29 mouse cellular contexts compared by ENCODE assay signal in the genomic region with DNA sequence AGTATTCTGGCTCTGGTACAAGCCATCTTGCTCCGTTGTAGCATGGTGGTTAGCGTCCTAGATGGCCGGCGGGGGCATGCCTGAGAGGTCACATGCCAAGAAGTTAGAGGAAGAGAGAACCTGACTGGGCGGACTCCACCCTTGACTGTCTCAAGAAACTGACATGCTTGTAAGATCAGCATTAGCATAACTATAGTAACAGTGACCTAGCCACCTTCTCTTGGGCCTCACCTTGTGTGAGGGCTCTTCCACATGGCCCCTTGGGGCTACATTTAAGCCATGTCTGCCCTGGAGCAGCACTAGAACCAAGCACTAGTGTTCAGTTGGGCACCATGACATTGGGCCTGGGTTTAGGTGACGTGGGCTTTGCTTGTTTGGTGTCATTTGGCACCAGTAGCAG.
A peak's percentile ranks its signal among the peaks of the same experiment; 100 is the strongest.
DNase-seq lines count a peak whose midpoint lies in the region; ATAC-seq and TF ChIP-seq lines count a peak whose summit lies in the region.
"Had no signal": no experiment of that assay in that cellular context is flagged by ENCODE, and none has a peak within 500 bp of the region (broad histone marks: within the 10 kb centered on the region; RNA-seq: fewer than 3 reads in every experiment).

No protein-coding gene starts in this region.

- dilution Hi-C loops in CH12.LX (cut with MboI; ENCODE audit: extremely low pct_ligation_motif_present, extremely low pct_unique_long_range_greater_than_20kb, low sequenced_read_pairs) = no loop called here

- H3K27ac ChIP-seq in CH12.LX (ENCODE audit: insufficient read depth, low read depth) (no peak overlapping the region), ES-E14 (ENCODE audit: insufficient read depth, low read depth, low read length, poor library complexity, severe bottlenecking) (peak overlapping the region; percentile 65)
- H3K27ac ChIP-seq in intestine, embryonic 15.5 days = 0 out of 2 replicates have a peak overlapping the region, but pooled peaks have one; percentile 66
- H3K27ac ChIP-seq in hindbrain, embryonic 10.5 days = no peak overlapping the region
- H3K27ac ChIP-seq: embryonic facial prominence, embryonic 10.5 days; forebrain, embryonic 12.5 days; heart, adult 2 months; heart, embryonic 10.5 days; heart, embryonic 13.5 days; hindbrain, embryonic 12.5 days; hindbrain, embryonic 15.5 days had no signal

- H3K27me3 ChIP-seq in CH12.LX (replicated peaks) (no peaks in the 10 kb centered on the region), E14TG2a.4 (ENCODE audit: insufficient read depth, low read length) (no peaks in the 10 kb centered on the region)
- H3K27me3 ChIP-seq in intestine, embryonic 15.5 days (replicated peaks) = no peaks in the 10 kb centered on the region
- no peaks in the 10 kb centered on the region for H3K27me3 ChIP-seq in hindbrain, embryonic 10.5 days (ENCODE audit: insufficient read depth, poor library complexity, severe bottlenecking)
- H3K27me3 ChIP-seq: embryonic facial prominence, embryonic 13.5 days; forebrain, embryonic 12.5 days; heart, embryonic 13.5 days; hindbrain, embryonic 12.5 days; hindbrain, embryonic 15.5 days had no signal

- H3K36me3 ChIP-seq in CH12.LX (replicated peaks in 1 of 2; ENCODE audit: control insufficient read depth in 1 of 2, insufficient read depth in 1 of 2, low read length in 1 of 2) (no peaks in the 10 kb centered on the region), E14TG2a.4 (ENCODE audit: insufficient read depth, low read length) (peaks cover 54% of the 10 kb centered on the region), ES-E14 (ENCODE audit: control insufficient read depth, insufficient read depth, low read length, poor library complexity, severe bottlenecking) (peaks cover 4% of the 10 kb centered on the region)
- peaks cover 7% of the 10 kb centered on the region; the same call in 1 of the 2 replicates for H3K36me3 ChIP-seq in intestine, embryonic 15.5 days
- peaks cover 64% of the 10 kb centered on the region for H3K36me3 ChIP-seq in hindbrain, embryonic 10.5 days
- H3K36me3 ChIP-seq: forebrain, embryonic 12.5 days; hindbrain, embryonic 12.5 days; hindbrain, embryonic 15.5 days had no signal

- H3K4me2 ChIP-seq in CH12.LX (ENCODE audit: insufficient read depth, low read depth, poor library complexity, severe bottlenecking) = no peak overlapping the region
- no peak overlapping the region for H3K4me2 ChIP-seq in intestine, embryonic 15.5 days (replicated peaks)
- H3K4me2 ChIP-seq: embryonic facial prominence, embryonic 13.5 days; forebrain, embryonic 12.5 days; heart, embryonic 13.5 days; hindbrain, embryonic 12.5 days; hindbrain, embryonic 15.5 days had no signal

- no peaks in the 10 kb centered on the region for H3K79me2 ChIP-seq in CH12.LX (replicated peaks; ENCODE audit: control insufficient read depth, extremely low read depth, insufficient read depth, poor library complexity, severe bottlenecking)

- no peak for TF ChIP-seq POLR2A in CH12.LX (IDR thresholded peaks at IDR 0.05; ENCODE audit: low read depth, low read length)

- 92% methylated on average over 6 of the region's 6 CpGs for WGBS in intestine, embryonic 15.5 days
- 92% methylated on average over 6 of the region's 6 CpGs for WGBS in hindbrain, embryonic 10.5 days

- peaks cover 26 to 52% of the 10 kb centered on the region in 2 experiments for H3K4me1 ChIP-seq in CH12.LX (ENCODE audit: control insufficient read depth in 1 of 2, insufficient read depth in 2 of 2)
- H3K4me1 ChIP-seq in E14TG2a.4 (replicated peaks; ENCODE audit: low read depth, low read length) = peaks cover 85% of the 10 kb centered on the region
- H3K4me1 ChIP-seq in ES-E14 (ENCODE audit: control insufficient read depth in 2 of 2, insufficient read depth in 2 of 2, low read length in 2 of 2, poor library complexity in 1 of 2) = peaks cover 29 to 38% of the 10 kb centered on the region in 2 experiments
- peaks cover 8% of the 10 kb centered on the region; the same call in 1 of the 2 replicates for H3K4me1 ChIP-seq in intestine, embryonic 15.5 days (replicated peaks)
- H3K4me1 ChIP-seq in hindbrain, embryonic 10.5 days (replicated peaks) = 0 out of 2 replicates have a peak, but pooled peaks cover 4% of the 10 kb centered on the region
- H3K4me1 ChIP-seq: forebrain, embryonic 12.5 days; heart, embryonic 10.5 days; hindbrain, embryonic 12.5 days had no signal

- in situ Hi-C loops in CH12.LX (cut with MboI; ENCODE audit: low pct_ligation_motif_present, low pct_unique_long_range_greater_than_20kb, low sequenced_read_pairs) = loop anchor here (5.0 kb wide), 1 partner anchor 282 kb away; no protein-coding TSS in a partner anchor
- in situ Hi-C loops in ES-E14 (cut with MboI; ENCODE audit: low sequenced_read_pairs in 2 of 2, unreplicated experiment in 2 of 2) = loop anchor here (25.0 kb wide), 2 partner anchors 287 to 1137 kb away; no protein-coding TSS in a partner anchor

- TF ChIP-seq CTCF in CH12.LX (conservative IDR thresholded peaks at IDR 0.05 in 1 of 2, IDR thresholded peaks at IDR 0.05 in 1 of 2; ENCODE audit: low read depth in 2 of 2, low read length in 2 of 2) (no peak), E14TG2a.4 (conservative IDR thresholded peaks at IDR 0.05; ENCODE audit: low read length) (no peak)

- no peak overlapping the region for H3K9ac ChIP-seq in CH12.LX (ENCODE audit: insufficient read depth, low read depth)
- H3K9ac ChIP-seq in ES-E14 (ENCODE audit: insufficient read depth, low read depth, low read length, poor library complexity, severe bottlenecking) = 0 out of 2 replicates have a peak overlapping the region, but pooled peaks have one; percentile 11
- no peak overlapping the region for H3K9ac ChIP-seq in intestine, embryonic 15.5 days
- H3K9ac ChIP-seq: embryonic facial prominence, embryonic 13.5 days; forebrain, embryonic 12.5 days; heart, embryonic 13.5 days; hindbrain, embryonic 12.5 days; hindbrain, embryonic 15.5 days had no signal

- no peak for TF ChIP-seq EP300 in CH12.LX (IDR thresholded peaks at IDR 0.05; ENCODE audit: low read length)

- no peak for TF ChIP-seq RAD21 in CH12.LX (IDR thresholded peaks at IDR 0.05; ENCODE audit: low read depth, low read length)

- no peak overlapping the region for H3K4me3 ChIP-seq in CH12.LX (replicated peaks in 1 of 3; ENCODE audit: low read depth in 2 of 3, low read length in 2 of 3, poor library complexity in 1 of 3)
- peak overlapping the region; percentile 55 for H3K4me3 ChIP-seq in E14TG2a.4 (replicated peaks; ENCODE audit: low read length)
- 0 out of 4 replicates have a peak overlapping the region, but pooled peaks of 1 of the 2 experiments have one; percentile 2 for H3K4me3 ChIP-seq in ES-E14 (ENCODE audit: insufficient read depth in 1 of 2, low read depth in 1 of 2, low read length in 2 of 2, poor library complexity in 1 of 2, severe bottlenecking in 1 of 2)
- H3K4me3 ChIP-seq in intestine, embryonic 15.5 days (replicated peaks) = no peak overlapping the region
- no peak overlapping the region for H3K4me3 ChIP-seq in hindbrain, embryonic 10.5 days
- H3K4me3 ChIP-seq: embryonic facial prominence, embryonic 10.5 days; embryonic facial prominence, embryonic 13.5 days; erythroblast, embryonic 14.5 days; forebrain, embryonic 12.5 days; heart, adult 2 months; heart, embryonic 10.5 days; heart, embryonic 13.5 days; hindbrain, embryonic 12.5 days; hindbrain, embryonic 15.5 days had no signal

- no peak for ATAC-seq in intestine, embryonic 15.5 days
- ATAC-seq: forebrain, embryonic 16.5 days had no signal

- no peak for DNase-seq in CH12.LX (ENCODE audit: extremely low read depth)
- DNase-seq in ES-E14 (ENCODE audit: low read depth, low spot score) = peak; percentile 61
- no peak for DNase-seq in urinary bladder, postnatal 10 days (ENCODE audit: low spot score)
- no peak for DNase-seq in B cell, adult 2 months
- no peak for DNase-seq in hindbrain, embryonic 10.5 days (ENCODE audit: low spot score)
- DNase-seq: adrenal gland, adult 2 months; adrenal gland, postnatal 14 days; cerebellum, adult 11-12 months; cerebellum, adult 8-10 months; cerebellum, postnatal 36 days; embryo, embryonic 11 days; gastrocnemius, postnatal 10 days; gastrocnemius, postnatal 36 days; heart, adult 2 months; heart, postnatal 14 days; heart, postnatal 4 days; kidney, adult 11 months; kidney, adult 8-10 months had no signal

- H3K9me3 ChIP-seq in CH12.LX (replicated peaks; ENCODE audit: low read length) (no peaks in the 10 kb centered on the region), E14TG2a.4 (ENCODE audit: low read length) (no peaks in the 10 kb centered on the region), ES-E14 (ENCODE audit: control insufficient read depth, insufficient read depth, low read depth, low read length) (no peaks in the 10 kb centered on the region)
- no peaks in the 10 kb centered on the region for H3K9me3 ChIP-seq in intestine, embryonic 15.5 days
- H3K9me3 ChIP-seq in hindbrain, embryonic 10.5 days = no peaks in the 10 kb centered on the region
- H3K9me3 ChIP-seq: embryonic facial prominence, embryonic 10.5 days; embryonic facial prominence, embryonic 13.5 days; forebrain, embryonic 12.5 days; heart, embryonic 10.5 days; heart, embryonic 13.5 days; hindbrain, embryonic 12.5 days; hindbrain, embryonic 15.5 days had no signal

TF ChIP-seq in CH12.LX, 34 proteins besides CTCF, POLR2A, EP300 and RAD21:
- no peak for TF ChIP-seq E2F4 (IDR thresholded peaks at IDR 0.05; ENCODE audit: insufficient replicate concordance, low read depth, low read length)
- no peak for TF ChIP-seq MXI1 (IDR thresholded peaks at IDR 0.05; ENCODE audit: low read depth, low read length)
- TF ChIP-seq BHLHE40 (IDR thresholded peaks at IDR 0.05; ENCODE audit: low read depth, low read length) = peak; percentile 38; the same call in 1 of the 2 replicates

TF ChIP-seq in ES-E14, 5 proteins besides CTCF, POLR2A, EP300 and RAD21:
- TF ChIP-seq HCFC1 (IDR thresholded peaks at IDR 0.05; ENCODE audit: borderline replicate concordance, insufficient read depth, low read length) = no peak
- TF ChIP-seq CHD2 (IDR thresholded peaks at IDR 0.05; ENCODE audit: low read depth, low read length) = peak; percentile 38; the same call in 1 of the 2 replicates
TF ChIP-seq in ES-E14: peak in this region for 1.

Comparison
In these comparisons a context has a peak if more than half of its experiments do, and no peak if none do; other contexts are left out.
1. H3K27ac ChIP-seq: peak in ES-E14 (single experiment) and intestine, embryonic 15.5 days (single experiment); none in CH12.LX (single experiment) and hindbrain, embryonic 10.5 days (single experiment).